Mouse (Mus musculus) liver, embryonic 11.5 days (tissue): ENCODE results near the gene Smyd1. TPM values are rescaled to one million over a fixed set of nuclear protein-coding genes. Genes with fewer than 3 reads are reported as not detected.

Experiments
- ATAC-seq: fragments of 200-750 bp; cut with Nextera tagmentation; replicated peaks from 2 replicates; pipeline ENCODE4 v1.8.0; 2017; ENCODE audit warnings: moderate number of reproducible peaks, mild to moderate bottlenecking, moderate TSS enrichment, moderate library complexity; ENCODE audit not compliant: low FRiP score
- DNase-seq: peaks from one replicate; pipeline ENCODE4 v3.0.0-alpha.2; 2017; ENCODE audit warnings: low spot score
- H3K27ac ChIP-seq: fragments of 300-500 bp; sonication (generic); 2 replicates; pipeline ENCODE4 v1.5.1; 2014; ENCODE audit warnings: mild to moderate bottlenecking, low read depth, low read length, control low read depth
- H3K27me3 ChIP-seq: fragments of 300-500 bp; sonication (generic); replicated peaks from 2 replicates; pipeline ENCODE4 v1.6.1; 2014; ENCODE audit warnings: low read length, mixed read lengths; ENCODE audit not compliant: control insufficient read depth, insufficient read depth
- H3K36me3 ChIP-seq: fragments of 300-500 bp; sonication (generic); 2 replicates; pipeline ENCODE4 v1.6.1; 2014; ENCODE audit warnings: mild to moderate bottlenecking, low read length, moderate library complexity, mixed read lengths; ENCODE audit not compliant: control insufficient read depth, insufficient read depth
- H3K4me1 ChIP-seq: fragments of 300-500 bp; sonication (generic); replicated peaks from 2 replicates; pipeline ENCODE4 v1.6.1; 2014; ENCODE audit warnings: low read length, mixed read lengths; ENCODE audit not compliant: control insufficient read depth, insufficient read depth
- H3K4me2 ChIP-seq: fragments of 300-500 bp; sonication (generic); 2 replicates; pipeline ENCODE4 v1.6.1; 2014; ENCODE audit warnings: mild to moderate bottlenecking, control low read depth, moderate library complexity
- H3K4me3 ChIP-seq: fragments of 300-500 bp; sonication (generic); 2 replicates; pipeline ENCODE4 v1.5.1; 2014; ENCODE audit warnings: low read depth, low read length, control low read depth
- H3K9ac ChIP-seq: fragments of 300-500 bp; sonication (generic); 2 replicates; pipeline ENCODE4 v1.6.1; 2014; ENCODE audit warnings: low read depth, low read length, control low read depth
- H3K9me3 ChIP-seq: fragments of 300-500 bp; sonication (generic); 2 replicates; pipeline ENCODE4 v1.6.1; 2016; ENCODE audit warnings: low read length, inconsistent platforms, mixed read lengths; ENCODE audit not compliant: control insufficient read depth
- WGBS: fragments of 180-500 bp; shearing (Covaris S2); extraction: QIAGEN DNeasy Blood & Tissue Kit; methylation state at CpG from one replicate; pipeline ENCODE4 v1.1.7; 2014; 5-methylcytosine and 5-hydroxymethylcytosine counted together
- polyA plus RNA-seq: library from polyadenylated mRNA; unstranded; fragments of >200 nt; fragmentation: Nextera tagmentation; extraction: Ambion mirVana; gene quantifications from 2 replicates; pipeline ENCODE4 v1.2.1, GENCODE M21; 2014

Gene Smyd1
- polyA plus RNA-seq: 1.4 and 1.6 TPM in 2 replicates

- Histone ChIP-seq H3K9me3 (no peaks in the 10 kb centered on the region), H3K4me2 (no peak within 1 kb of the TSS), H3K4me3 (no peak within 1 kb of the TSS), H3K4me1 (no peaks in the 10 kb centered on the region), H3K9ac (no peak within 1 kb of the TSS), H3K36me3 (no peaks in the 10 kb centered on the region), H3K27ac (no peak within 1 kb of the TSS), H3K27me3 (no peaks in the 10 kb centered on the region)
- ATAC-seq: no peak
- 72% methylated on average over 3 of the region's 3 CpGs for WGBS
- no peak for DNase-seq
Observed at GRCm38 (mm10) chr6:71321826-71322283, at the start of gene Smyd1. Gene Smyd1 (minus strand): TSS chr6:71322233.

- Histone ChIP-seq H3K9me3 (no peaks in the 10 kb centered on the region), H3K36me3 (no peaks in the 10 kb centered on the region), H3K9ac (no peak overlapping the region), H3K27ac (no peak overlapping the region), H3K27me3 (no peaks in the 10 kb centered on the region), H3K4me2 (no peak overlapping the region), H3K4me1 (no peaks in the 10 kb centered on the region), H3K4me3 (no peak overlapping the region)
- DNase-seq: no peak
- ATAC-seq: no peak
- 88% methylated on average over 5 of the region's 5 CpGs for WGBS
Observed at GRCm38 (mm10) chr6:71371085-71371605, 49.1 kb upstream of the Smyd1 start.

GRCm38 (mm10) chr6:71369416-71369815 is 47.4 kb upstream of the Smyd1 start:
- Histone ChIP-seq H3K27ac (no peak overlapping the region), H3K4me2 (no peak overlapping the region), H3K4me3 (no peak overlapping the region), H3K9ac (no peak overlapping the region), H3K9me3 (no peaks in the 10 kb centered on the region), H3K36me3 (no peaks in the 10 kb centered on the region), H3K27me3 (no peaks in the 10 kb centered on the region), H3K4me1 (no peaks in the 10 kb centered on the region)
- 89% methylated on average over 6 of the region's 6 CpGs for WGBS
- DNase-seq: no peak
- no peak for ATAC-seq

GRCm38 (mm10) chr6:71363995-71364394 is 42.0 kb upstream of the Smyd1 start:
- ATAC-seq (no peak), DNase-seq (no peak)
- H3K4me3 ChIP-seq: no peak overlapping the region
- H3K9me3 ChIP-seq: no peaks in the 10 kb centered on the region
- H3K4me2 ChIP-seq: no peak overlapping the region
- no peak overlapping the region for H3K27ac ChIP-seq
- 80% methylated on average over 2 of the region's 2 CpGs for WGBS
- H3K27me3 ChIP-seq: no peaks in the 10 kb centered on the region
- no peak overlapping the region for H3K9ac ChIP-seq
- no peaks in the 10 kb centered on the region for H3K36me3 ChIP-seq
- no peaks in the 10 kb centered on the region for H3K4me1 ChIP-seq

- no peaks in the 10 kb centered on the region for H3K36me3 ChIP-seq
- 84% methylated on average over 10 of the region's 10 CpGs for WGBS
- ATAC-seq: no peak
Observed at GRCm38 (mm10) chr6:71361156-71361670, 39.2 kb upstream of the Smyd1 start.

GRCm38 (mm10) chr6:71360751-71361150 is 38.7 kb upstream of the Smyd1 start:
- H3K4me2 ChIP-seq: no peak overlapping the region
- H3K9me3 ChIP-seq: no peaks in the 10 kb centered on the region
- H3K27me3 ChIP-seq: no peaks in the 10 kb centered on the region
- H3K27ac ChIP-seq: no peak overlapping the region
- ATAC-seq (no peak), DNase-seq (no peak)
- no peak overlapping the region for H3K9ac ChIP-seq
- no peak overlapping the region for H3K4me3 ChIP-seq
- no peaks in the 10 kb centered on the region for H3K4me1 ChIP-seq
- 54% methylated on average over 5 of the region's 5 CpGs for WGBS
- H3K36me3 ChIP-seq: no peaks in the 10 kb centered on the region

More at GRCm38 (mm10) chr6:71361156-71361670, 39.2 kb upstream of the Smyd1 start:
- Histone ChIP-seq H3K9ac (no peak overlapping the region), H3K9me3 (no peaks in the 10 kb centered on the region), H3K4me1 (no peaks in the 10 kb centered on the region), H3K4me2 (no peak overlapping the region), H3K4me3 (no peak overlapping the region), H3K27ac (no peak overlapping the region), H3K27me3 (no peaks in the 10 kb centered on the region)
- DNase-seq: no peak

GRCm38 (mm10) chr6:71360221-71360620 is 38.2 kb upstream of the Smyd1 start:
- Histone ChIP-seq H3K9me3 (no peaks in the 10 kb centered on the region), H3K4me3 (no peak overlapping the region), H3K9ac (no peak overlapping the region), H3K4me1 (no peaks in the 10 kb centered on the region), H3K4me2 (no peak overlapping the region), H3K27me3 (no peaks in the 10 kb centered on the region), H3K36me3 (no peaks in the 10 kb centered on the region), H3K27ac (no peak overlapping the region)
- ATAC-seq (no peak), DNase-seq (no peak)
- WGBS: 67% methylated on average over 4 of the region's 4 CpGs

GRCm38 (mm10) chr6:71357493-71357892 is 35.5 kb upstream of the Smyd1 start:
- no peaks in the 10 kb centered on the region for H3K4me1 ChIP-seq
- no peak for DNase-seq
- H3K9me3 ChIP-seq: no peaks in the 10 kb centered on the region
- no peaks in the 10 kb centered on the region for H3K36me3 ChIP-seq
- H3K9ac ChIP-seq: no peak overlapping the region
- no peak overlapping the region for H3K4me3 ChIP-seq
- H3K4me2 ChIP-seq: no peak overlapping the region
- WGBS: 86% methylated on average over 7 of the region's 7 CpGs
- no peak for ATAC-seq
- H3K27ac ChIP-seq: no peak overlapping the region
- H3K27me3 ChIP-seq: no peaks in the 10 kb centered on the region

GRCm38 (mm10) chr6:71353722-71354121 is 31.7 kb upstream of the Smyd1 start:
- Histone ChIP-seq H3K4me3 (no peak overlapping the region), H3K4me2 (no peak overlapping the region), H3K27ac (no peak overlapping the region), H3K9me3 (no peaks in the 10 kb centered on the region), H3K9ac (no peak overlapping the region), H3K27me3 (no peaks in the 10 kb centered on the region), H3K36me3 (no peaks in the 10 kb centered on the region), H3K4me1 (no peaks in the 10 kb centered on the region)
- no peak for ATAC-seq
- WGBS: 83% methylated on average over 2 of the region's 2 CpGs
- no peak for DNase-seq
